Mouse (Mus musculus): ENCODE measurements around the gene Rbms3.

DNA sequence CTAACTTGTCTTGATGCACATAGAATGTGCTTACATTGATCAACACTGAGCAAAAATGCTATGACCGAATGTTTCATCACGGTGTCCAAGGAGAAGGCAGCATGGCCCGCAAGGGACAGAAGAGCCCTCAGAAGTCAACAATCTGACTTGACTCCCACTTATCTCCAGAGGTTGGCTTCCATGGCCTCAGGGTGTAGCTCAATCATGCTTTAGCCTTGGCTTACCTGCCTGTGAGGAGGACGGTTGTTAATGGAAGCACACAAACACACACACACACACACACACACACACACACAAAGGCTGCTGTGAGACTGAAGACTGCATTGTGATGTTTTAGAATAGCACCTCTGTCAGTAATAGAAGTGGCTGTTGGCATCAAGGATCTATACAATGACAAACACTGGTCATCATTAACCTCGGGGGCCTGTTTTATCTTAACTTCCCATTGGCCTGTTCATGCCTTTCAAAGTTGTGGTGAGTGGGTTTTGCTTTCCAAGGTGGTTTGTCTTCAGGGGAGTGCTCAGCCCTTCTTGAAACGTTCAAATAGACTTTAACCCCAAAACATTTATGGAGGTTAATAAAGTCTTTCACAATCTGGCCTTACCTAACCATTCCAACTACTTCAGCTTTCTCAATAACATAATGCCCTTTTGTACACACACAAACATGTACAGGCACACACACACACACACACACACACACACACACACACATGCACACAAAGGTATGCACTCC, 771.7 kb downstream of the Rbms3 start:
- TF ChIP-seq CTCF (IDR thresholded peaks at IDR 0.05; ENCODE audit: borderline replicate concordance, extremely low read depth, insufficient read depth, insufficient read length) (no peak), POLR2A (IDR thresholded peaks at IDR 0.05; ENCODE audit: borderline replicate concordance, extremely low read depth, insufficient read depth, insufficient read length, poor library complexity, severe bottlenecking) (no peak)

Data from brain, embryonic 14.5 days (tissue).